In the genomic region with DNA sequence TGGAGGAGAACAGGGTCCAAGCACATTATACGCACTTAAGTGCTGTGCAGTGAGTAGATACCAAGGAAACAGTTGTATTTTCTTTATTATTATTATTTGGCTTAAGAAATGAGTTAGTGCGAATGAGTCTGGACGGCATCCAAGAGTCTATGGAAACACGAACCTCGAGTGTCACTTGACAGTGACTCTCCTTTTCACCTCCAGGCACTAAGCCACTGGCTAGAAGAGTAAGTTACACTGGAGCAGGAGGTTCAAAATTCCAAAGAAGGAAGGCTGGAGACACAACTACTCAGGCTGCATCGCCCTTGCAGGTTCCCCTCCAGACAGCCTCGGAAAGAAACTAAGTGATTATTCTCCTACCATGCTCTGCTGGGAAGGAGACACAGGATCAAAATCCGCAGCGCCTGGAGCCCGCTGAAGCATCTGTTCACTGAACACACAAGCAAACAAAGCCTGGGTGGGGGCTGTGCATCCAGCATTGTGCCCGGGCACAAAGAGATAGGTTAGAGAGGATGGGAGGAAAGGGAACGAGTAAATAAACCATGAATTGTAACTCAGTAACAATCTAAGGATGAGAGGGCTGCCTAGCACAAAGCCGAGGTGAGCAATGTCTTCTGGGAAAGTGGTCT, we compare ENCODE assay signal across 10 mouse cellular contexts. TPM values are rescaled to one million over a fixed set of nuclear protein-coding genes. Genes with fewer than 3 reads are reported as not detected.
A peak's percentile ranks its signal among the peaks of the same experiment; 100 is the strongest.
DNase-seq lines count a peak whose midpoint lies in the region; ATAC-seq and TF ChIP-seq lines count a peak whose summit lies in the region.
"Had no signal": no experiment of that assay in that cellular context is flagged by ENCODE, and none has a peak within 500 bp of the region (broad histone marks: within the 10 kb centered on the region; RNA-seq: fewer than 3 reads in every experiment).

No protein-coding gene starts in this region.

- DNase-seq in lung, adult 2 months = no peak
- DNase-seq in forebrain, embryonic 11.5 days (ENCODE audit: low spot score) = no peak
- DNase-seq in midbrain, postnatal 0 days (ENCODE audit: low spot score) = peak; percentile 54
- DNase-seq in stomach, postnatal 0 days (ENCODE audit: low spot score) = no peak
- no peak for DNase-seq in adrenal gland, postnatal 25 days
- DNase-seq: kidney, adult 8-10 months had no signal

- TF ChIP-seq EP300 in stomach, postnatal 0 days (optimal IDR thresholded peaks at IDR 0.05) = no peak

- H3K4me1 ChIP-seq in lung, embryonic 15.5 days = peaks cover 17% of the 10 kb centered on the region
- 0 out of 2 replicates have a peak, but pooled peaks cover 3% of the 10 kb centered on the region for H3K4me1 ChIP-seq in lung, adult 2 months (ENCODE audit: control insufficient read depth, insufficient read depth, low read length)
- H3K4me1 ChIP-seq in forebrain, embryonic 11.5 days (replicated peaks; ENCODE audit: control insufficient read depth, insufficient read depth, low read length) = 0 out of 2 replicates have a peak, but pooled peaks cover 3% of the 10 kb centered on the region
- no peaks in the 10 kb centered on the region; the same call in 1 of the 2 replicates for H3K4me1 ChIP-seq in hindbrain, embryonic 16.5 days (ENCODE audit: control insufficient read depth, insufficient read depth, low read depth, low read length)
- H3K4me1 ChIP-seq in midbrain, postnatal 0 days (ENCODE audit: insufficient read depth, low read length) = 0 out of 2 replicates have a peak, but pooled peaks cover 4% of the 10 kb centered on the region
- H3K4me1 ChIP-seq in stomach, postnatal 0 days (replicated peaks; ENCODE audit: control insufficient read depth, insufficient read depth) = no peaks in the 10 kb centered on the region

- no peak overlapping the region for H3K9ac ChIP-seq in lung, embryonic 15.5 days
- no peak overlapping the region for H3K9ac ChIP-seq in forebrain, embryonic 11.5 days (ENCODE audit: low read length)
- no peak overlapping the region for H3K9ac ChIP-seq in hindbrain, embryonic 16.5 days (ENCODE audit: low read depth, low read length)
- no peak overlapping the region for H3K9ac ChIP-seq in midbrain, postnatal 0 days (replicated peaks; ENCODE audit: low read length, poor library complexity, severe bottlenecking)
- H3K9ac ChIP-seq in stomach, postnatal 0 days (ENCODE audit: low read length) = no peak overlapping the region
- H3K9ac ChIP-seq: liver, embryonic 14.5 days had no signal

- no peak for TF ChIP-seq CTCF in lung, adult 2 months (IDR thresholded peaks at IDR 0.05; ENCODE audit: insufficient read depth, low read length)
- no peak for TF ChIP-seq CTCF in midbrain, postnatal 0 days (IDR thresholded peaks at IDR 0.05)
- no peak for TF ChIP-seq CTCF in stomach, postnatal 0 days (IDR thresholded peaks at IDR 0.05; ENCODE audit: low read depth)

- no peaks in the 10 kb centered on the region for H3K36me3 ChIP-seq in lung, embryonic 15.5 days
- H3K36me3 ChIP-seq in forebrain, embryonic 11.5 days (ENCODE audit: control insufficient read depth, insufficient read depth, low read length) = no peaks in the 10 kb centered on the region
- no peaks in the 10 kb centered on the region for H3K36me3 ChIP-seq in hindbrain, embryonic 16.5 days (ENCODE audit: control insufficient read depth, insufficient read depth, low read length)
- H3K36me3 ChIP-seq in midbrain, postnatal 0 days (ENCODE audit: insufficient read depth, low read length) = no peaks in the 10 kb centered on the region
- H3K36me3 ChIP-seq in stomach, postnatal 0 days (ENCODE audit: control insufficient read depth, insufficient read depth, low read length) = no peaks in the 10 kb centered on the region
- H3K36me3 ChIP-seq: heart, embryonic 10.5 days had no signal

- peak overlapping the region; percentile 37 for H3K4me2 ChIP-seq in lung, embryonic 15.5 days
- no peak overlapping the region for H3K4me2 ChIP-seq in forebrain, embryonic 11.5 days (ENCODE audit: low read depth, low read length, severe bottlenecking)
- no peak overlapping the region for H3K4me2 ChIP-seq in hindbrain, embryonic 16.5 days (ENCODE audit: low read length)
- H3K4me2 ChIP-seq in midbrain, postnatal 0 days (ENCODE audit: low read depth, low read length, poor library complexity, severe bottlenecking) = no peak overlapping the region
- no peak overlapping the region for H3K4me2 ChIP-seq in stomach, postnatal 0 days (replicated peaks; ENCODE audit: low read depth)

- ATAC-seq in lung, embryonic 15.5 days (ENCODE audit: borderline replicate concordance, extremely low read depth, low FRiP score, low TSS enrichment) = peak; percentile 46; the same call in 1 of the 2 replicates
- peak; percentile 33; the same call in 1 of the 2 replicates for ATAC-seq in forebrain, embryonic 11.5 days (replicated peaks; ENCODE audit: low FRiP score)
- peak; percentile 80 for ATAC-seq in hindbrain, embryonic 16.5 days
- no peak for ATAC-seq in midbrain, postnatal 0 days (ENCODE audit: low FRiP score)
- ATAC-seq in stomach, postnatal 0 days (ENCODE audit: low FRiP score, low TSS enrichment) = no peak

- no peak for TF ChIP-seq POLR2A in lung, adult 2 months (IDR thresholded peaks at IDR 0.05; ENCODE audit: borderline replicate concordance, extremely low read depth, low read depth, low read length)

- 33% methylated on average over 13 of the region's 13 CpGs for WGBS in lung, embryonic 15.5 days
- WGBS in lung, adult 2 months = 35% methylated on average over 13 of the region's 13 CpGs
- WGBS in forebrain, embryonic 11.5 days = 62% methylated on average over 13 of the region's 13 CpGs
- WGBS in hindbrain, embryonic 16.5 days = 30% methylated on average over 13 of the region's 13 CpGs
- 34% methylated on average over 13 of the region's 13 CpGs for WGBS in midbrain, postnatal 0 days
- 45% methylated on average over 13 of the region's 13 CpGs for WGBS in stomach, postnatal 0 days

- no peak overlapping the region for H3K4me3 ChIP-seq in lung, embryonic 15.5 days
- no peak overlapping the region for H3K4me3 ChIP-seq in lung, adult 2 months (replicated peaks; ENCODE audit: extremely low read depth, low read depth, low read length)
- no peak overlapping the region for H3K4me3 ChIP-seq in forebrain, embryonic 11.5 days (ENCODE audit: low read depth, low read length)
- no peak overlapping the region for H3K4me3 ChIP-seq in hindbrain, embryonic 16.5 days (ENCODE audit: low read length)
- no peak overlapping the region for H3K4me3 ChIP-seq in midbrain, postnatal 0 days (ENCODE audit: low read depth, low read length)
- H3K4me3 ChIP-seq in stomach, postnatal 0 days (ENCODE audit: low read depth, low read length) = no peak overlapping the region
- H3K4me3 ChIP-seq: heart, embryonic 10.5 days had no signal

- H3K27ac ChIP-seq in lung, embryonic 15.5 days = peak overlapping the region; percentile 52
- no peak overlapping the region for H3K27ac ChIP-seq in forebrain, embryonic 11.5 days (ENCODE audit: low read depth, low read length)
- no peak overlapping the region for H3K27ac ChIP-seq in hindbrain, embryonic 16.5 days (ENCODE audit: low read depth, low read length)
- H3K27ac ChIP-seq in midbrain, postnatal 0 days (ENCODE audit: low read depth, low read length) = peak overlapping the region; percentile 38; the same call in 1 of the 2 replicates
- no peak overlapping the region for H3K27ac ChIP-seq in stomach, postnatal 0 days (replicated peaks)
- H3K27ac ChIP-seq: liver, embryonic 14.5 days had no signal

- H3K27me3 ChIP-seq in lung, embryonic 15.5 days = no peaks in the 10 kb centered on the region
- no peaks in the 10 kb centered on the region for H3K27me3 ChIP-seq in forebrain, embryonic 11.5 days (ENCODE audit: control insufficient read depth, insufficient read depth, low read length)
- H3K27me3 ChIP-seq in hindbrain, embryonic 16.5 days (replicated peaks; ENCODE audit: control insufficient read depth, insufficient read depth, low read length) = no peaks in the 10 kb centered on the region
- H3K27me3 ChIP-seq in midbrain, postnatal 0 days (ENCODE audit: insufficient read depth, low read length) = no peaks in the 10 kb centered on the region
- H3K27me3 ChIP-seq in stomach, postnatal 0 days (ENCODE audit: control insufficient read depth, insufficient read depth, low read length) = no peaks in the 10 kb centered on the region

- H3K9me3 ChIP-seq in lung, embryonic 15.5 days = no peaks in the 10 kb centered on the region
- H3K9me3 ChIP-seq in forebrain, embryonic 11.5 days (ENCODE audit: control insufficient read depth, low read length) = no peaks in the 10 kb centered on the region
- no peaks in the 10 kb centered on the region for H3K9me3 ChIP-seq in hindbrain, embryonic 16.5 days (ENCODE audit: control insufficient read depth, low read length)
- no peaks in the 10 kb centered on the region for H3K9me3 ChIP-seq in midbrain, postnatal 0 days (ENCODE audit: low read length)
- no peaks in the 10 kb centered on the region for H3K9me3 ChIP-seq in stomach, postnatal 0 days (ENCODE audit: control insufficient read depth, low read length)
- H3K9me3 ChIP-seq: heart, embryonic 10.5 days had no signal

RNA-seq across cellular contexts. Expression of gene Eps8, which starts 25.0 kb away (rescaled TPM):
- 24.5 and 26.0 TPM in 2 replicates for polyA plus RNA-seq in lung, embryonic 15.5 days (2015; fragmentation: Nextera tagmentation; extraction: Ambion mirVana)
- polyA plus RNA-seq in lung, adult 2 months (2012; rRNA removed) = 15.9 and 16.0 TPM in 2 replicates
- polyA plus RNA-seq in forebrain, embryonic 11.5 days (2014; fragmentation: Nextera tagmentation; extraction: Ambion mirVana) = 5.9 and 6.9 TPM in 2 replicates
- polyA plus RNA-seq in hindbrain, embryonic 16.5 days (2015; fragmentation: Nextera tagmentation; extraction: Ambion mirVana) = 31.5 and 33.7 TPM in 2 replicates
- total RNA-seq in midbrain, postnatal 0 days (2014; rRNA removed) = 27.2 and 28.8 TPM in 2 replicates
- polyA plus RNA-seq in midbrain, postnatal 0 days (2015; fragmentation: Nextera tagmentation; extraction: Ambion mirVana) = 29.9 and 34.3 TPM in 2 replicates
- 17.6 and 23.1 TPM in 2 replicates for polyA plus RNA-seq in stomach, postnatal 0 days (2015; fragmentation: Nextera tagmentation; extraction: Ambion mirVana)
- 29.3 and 44.1 TPM in 2 replicates for total RNA-seq in adrenal gland, postnatal 25 days (2021)

Comparison
In these comparisons a context has a peak if more than half of its experiments do, and no peak if none do; other contexts are left out.
1. ATAC-seq: peak in lung, embryonic 15.5 days (single experiment), forebrain, embryonic 11.5 days (single experiment) and hindbrain, embryonic 16.5 days (single experiment); none in midbrain, postnatal 0 days (single experiment) and stomach, postnatal 0 days (single experiment).
2. H3K27ac ChIP-seq: peak in lung, embryonic 15.5 days (single experiment) and midbrain, postnatal 0 days (single experiment); none in forebrain, embryonic 11.5 days (single experiment), hindbrain, embryonic 16.5 days (single experiment) and stomach, postnatal 0 days (single experiment).